Mouse (Mus musculus): ENCODE measurements at regions not wholly inside any gene's neighbourhood (a gene's known extent, or its start where the extent isn't known, plus 50 kb on each side); places are given as distances from the start of the nearest gene placed in this dataset.

- no peak for ATAC-seq
- H3K4me3 ChIP-seq (replicated peaks), result no peak overlapping the region
- no peaks in the 10 kb centered on the region for H3K27me3 ChIP-seq
- no peaks in the 10 kb centered on the region for H3K36me3 ChIP-seq
- H3K4me2 ChIP-seq (replicated peaks), result no peak overlapping the region
- 0 out of 2 replicates have a peak, but pooled peaks cover 3% of the 10 kb centered on the region for H3K4me1 ChIP-seq (replicated peaks)
- no peak overlapping the region for H3K27ac ChIP-seq
- no peaks in the 10 kb centered on the region for H3K9me3 ChIP-seq
- WGBS, result 95% methylated on average over 1 of the region's 1 CpGs
- H3K9ac ChIP-seq (replicated peaks), result no peak overlapping the region
These were observed 207.2 kb upstream of the Cdyl start for GRCm38 (mm10) chr13:35452420-35452819.

GRCm38 (mm10) chr13:35453222-35453914 is 206.3 kb upstream of the Cdyl start:
- Histone ChIP-seq H3K4me2 (replicated peaks) (no peak overlapping the region), H3K9ac (replicated peaks) (no peak overlapping the region), H3K4me3 (replicated peaks) (no peak overlapping the region), H3K27ac (no peak overlapping the region), H3K27me3 (no peaks in the 10 kb centered on the region), H3K4me1 (replicated peaks) (0 out of 2 replicates have a peak, but pooled peaks cover 3% of the 10 kb centered on the region), H3K36me3 (no peaks in the 10 kb centered on the region), H3K9me3 (no peaks in the 10 kb centered on the region)
- ATAC-seq, result no peak
- WGBS, result 63% methylated on average over 2 of the region's 2 CpGs

GRCm38 (mm10) chr13:35460051-35460450 is 199.6 kb upstream of the Cdyl start:
- 60% methylated on average over 1 of the region's 1 CpGs for WGBS
- H3K4me3 ChIP-seq (replicated peaks), result no peak overlapping the region
- no peaks in the 10 kb centered on the region for H3K36me3 ChIP-seq
- H3K4me1 ChIP-seq (replicated peaks), result no peaks in the 10 kb centered on the region
- H3K9ac ChIP-seq (replicated peaks), result no peak overlapping the region
- H3K9me3 ChIP-seq, result no peaks in the 10 kb centered on the region
- no peak overlapping the region for H3K4me2 ChIP-seq (replicated peaks)
- ATAC-seq, result no peak
- H3K27ac ChIP-seq, result no peak overlapping the region
- H3K27me3 ChIP-seq, result no peaks in the 10 kb centered on the region

- H3K36me3 ChIP-seq, result no peaks in the 10 kb centered on the region
- H3K27ac ChIP-seq, result no peak overlapping the region
- WGBS, result 90% methylated on average over 1 of the region's 1 CpGs
- ATAC-seq, result no peak
- H3K4me2 ChIP-seq (replicated peaks), result no peak overlapping the region
- no peaks in the 10 kb centered on the region for H3K4me1 ChIP-seq (replicated peaks)
- no peak overlapping the region for H3K4me3 ChIP-seq (replicated peaks)
- H3K9me3 ChIP-seq, result no peaks in the 10 kb centered on the region
- H3K9ac ChIP-seq (replicated peaks), result no peak overlapping the region
- no peaks in the 10 kb centered on the region for H3K27me3 ChIP-seq
These were observed 196.4 kb upstream of the Cdyl start for GRCm38 (mm10) chr13:35463231-35463630.

- Histone ChIP-seq H3K27ac (no peak overlapping the region), H3K9me3 (no peaks in the 10 kb centered on the region), H3K27me3 (no peaks in the 10 kb centered on the region), H3K9ac (replicated peaks) (no peak overlapping the region), H3K4me3 (replicated peaks) (no peak overlapping the region), H3K4me1 (replicated peaks) (no peaks in the 10 kb centered on the region), H3K4me2 (replicated peaks) (no peak overlapping the region), H3K36me3 (no peaks in the 10 kb centered on the region)
- no peak for ATAC-seq
- 84% methylated on average over 2 of the region's 2 CpGs for WGBS
These were observed 195.8 kb upstream of the Cdyl start for GRCm38 (mm10) chr13:35463850-35464249.

GRCm38 (mm10) chr13:35469361-35470198 is 190.1 kb upstream of the Cdyl start:
- 72% methylated on average over 11 of the region's 11 CpGs for WGBS
- no peak overlapping the region for H3K4me3 ChIP-seq (replicated peaks)
- peak; percentile 58; the same call in 1 of the 2 replicates for ATAC-seq
- H3K9ac ChIP-seq (replicated peaks), result no peak overlapping the region
- H3K27me3 ChIP-seq, result no peaks in the 10 kb centered on the region
- no peaks in the 10 kb centered on the region for H3K36me3 ChIP-seq
- no peak overlapping the region for H3K4me2 ChIP-seq (replicated peaks)
- H3K27ac ChIP-seq, result no peak overlapping the region
- H3K9me3 ChIP-seq, result no peaks in the 10 kb centered on the region
- H3K4me1 ChIP-seq (replicated peaks), result no peaks in the 10 kb centered on the region

GRCm38 (mm10) chr13:35478226-35478625 is 181.4 kb upstream of the Cdyl start:
- 93% methylated on average over 2 of the region's 2 CpGs for WGBS
- no peaks in the 10 kb centered on the region for H3K4me1 ChIP-seq (replicated peaks)
- no peak overlapping the region for H3K9ac ChIP-seq (replicated peaks)
- H3K36me3 ChIP-seq, result no peaks in the 10 kb centered on the region
- no peak overlapping the region for H3K4me2 ChIP-seq (replicated peaks)
- ATAC-seq, result no peak
- H3K9me3 ChIP-seq, result no peaks in the 10 kb centered on the region
- no peak overlapping the region for H3K4me3 ChIP-seq (replicated peaks)
- H3K27ac ChIP-seq, result no peak overlapping the region
- H3K27me3 ChIP-seq, result no peaks in the 10 kb centered on the region

- no peaks in the 10 kb centered on the region for H3K4me1 ChIP-seq (replicated peaks)
- no peak overlapping the region for H3K9ac ChIP-seq (replicated peaks)
- no peak for ATAC-seq
- no peak overlapping the region for H3K4me3 ChIP-seq (replicated peaks)
- no peaks in the 10 kb centered on the region for H3K27me3 ChIP-seq
- H3K27ac ChIP-seq, result no peak overlapping the region
- 89% methylated on average over 4 of the region's 4 CpGs for WGBS
- H3K4me2 ChIP-seq (replicated peaks), result no peak overlapping the region
- H3K9me3 ChIP-seq, result no peaks in the 10 kb centered on the region
- H3K36me3 ChIP-seq, result no peaks in the 10 kb centered on the region
These were observed 177.3 kb upstream of the Cdyl start for GRCm38 (mm10) chr13:35482340-35482739.

GRCm38 (mm10) chr13:35486125-35486524 is 173.5 kb upstream of the Cdyl start:
- Histone ChIP-seq H3K36me3 (no peaks in the 10 kb centered on the region), H3K4me2 (replicated peaks) (no peak overlapping the region), H3K4me1 (replicated peaks) (no peaks in the 10 kb centered on the region), H3K27ac (no peak overlapping the region), H3K27me3 (no peaks in the 10 kb centered on the region), H3K4me3 (replicated peaks) (no peak overlapping the region), H3K9ac (replicated peaks) (no peak overlapping the region), H3K9me3 (no peaks in the 10 kb centered on the region)
- ATAC-seq, result 0 out of 2 replicates have a peak, but pooled peaks have one; percentile 20
- WGBS, result 95% methylated on average over 4 of the region's 4 CpGs

GRCm38 (mm10) chr13:35499776-35500175 is 159.9 kb upstream of the Cdyl start:
- WGBS, result 91% methylated on average over 2 of the region's 2 CpGs
- Histone ChIP-seq H3K9me3 (no peaks in the 10 kb centered on the region), H3K9ac (replicated peaks) (no peak overlapping the region), H3K4me3 (replicated peaks) (no peak overlapping the region), H3K36me3 (no peaks in the 10 kb centered on the region), H3K27me3 (no peaks in the 10 kb centered on the region), H3K27ac (no peak overlapping the region), H3K4me2 (replicated peaks) (no peak overlapping the region), H3K4me1 (replicated peaks) (peaks cover 11% of the 10 kb centered on the region)
- no peak for ATAC-seq

GRCm38 (mm10) chr13:35500891-35501290 is 158.7 kb upstream of the Cdyl start:
- 75% methylated on average over 5 of the region's 5 CpGs for WGBS
- no peak overlapping the region for H3K4me3 ChIP-seq (replicated peaks)
- H3K27me3 ChIP-seq, result no peaks in the 10 kb centered on the region
- H3K9ac ChIP-seq (replicated peaks), result no peak overlapping the region
- no peak overlapping the region for H3K4me2 ChIP-seq (replicated peaks)
- H3K36me3 ChIP-seq, result no peaks in the 10 kb centered on the region
- H3K4me1 ChIP-seq (replicated peaks), result peaks cover 11% of the 10 kb centered on the region
- H3K9me3 ChIP-seq, result no peaks in the 10 kb centered on the region
- H3K27ac ChIP-seq, result no peak overlapping the region
- ATAC-seq, result no peak

GRCm38 (mm10) chr13:35501351-35502146 is 158.1 kb upstream of the Cdyl start:
- no peak for ATAC-seq
- no peaks in the 10 kb centered on the region for H3K36me3 ChIP-seq
- 84% methylated on average over 11 of the region's 11 CpGs for WGBS
- no peaks in the 10 kb centered on the region for H3K27me3 ChIP-seq
- no peaks in the 10 kb centered on the region for H3K9me3 ChIP-seq
- peaks cover 11% of the 10 kb centered on the region for H3K4me1 ChIP-seq (replicated peaks)
- no peak overlapping the region for H3K9ac ChIP-seq (replicated peaks)
- no peak overlapping the region for H3K4me2 ChIP-seq (replicated peaks)
- H3K27ac ChIP-seq, result no peak overlapping the region
- H3K4me3 ChIP-seq (replicated peaks), result no peak overlapping the region
